In genomic region chr19:58376675-58377102, GRCm38 (mm10) we compare ENCODE assay signal across 18 mouse cellular contexts.
A peak's percentile ranks its signal among the peaks of the same experiment; 100 is the strongest.
DNase-seq lines count a peak whose midpoint lies in the region; ATAC-seq lines count a peak whose summit lies in the region.
"Had no signal": no experiment of that assay in that cellular context is flagged by ENCODE, and none has a peak within 500 bp of the region (broad histone marks: within the 10 kb centered on the region; RNA-seq: fewer than 3 reads in every experiment).

No protein-coding gene starts in this region.

- no peaks in the 10 kb centered on the region for H3K27me3 ChIP-seq in intestine, embryonic 16.5 days (replicated peaks; ENCODE audit: control insufficient read depth, insufficient read depth, low read length)
- no peaks in the 10 kb centered on the region for H3K27me3 ChIP-seq in intestine, embryonic 15.5 days (replicated peaks)
- no peaks in the 10 kb centered on the region for H3K27me3 ChIP-seq in lung, embryonic 16.5 days (ENCODE audit: control insufficient read depth, insufficient read depth, low read depth, low read length)
- H3K27me3 ChIP-seq in splenic B cell, adult 2 months (ENCODE audit: control insufficient read depth, insufficient read depth, low read length, poor library complexity, severe bottlenecking) = peaks cover 2% of the 10 kb centered on the region; the same call in 1 of the 2 replicates
- H3K27me3 ChIP-seq: hindbrain, embryonic 15.5 days; limb, embryonic 13.5 days; neural tube, embryonic 15.5 days had no signal

- H3K4me1 ChIP-seq in intestine, embryonic 16.5 days (ENCODE audit: control insufficient read depth, insufficient read depth, low read length) = no peaks in the 10 kb centered on the region; the same call in 1 of the 2 replicates
- H3K4me1 ChIP-seq in intestine, embryonic 15.5 days (replicated peaks) = 0 out of 2 replicates have a peak, but pooled peaks cover 10% of the 10 kb centered on the region
- H3K4me1 ChIP-seq in lung, embryonic 16.5 days (replicated peaks; ENCODE audit: control insufficient read depth, insufficient read depth, low read length) = 0 out of 2 replicates have a peak, but pooled peaks cover 5% of the 10 kb centered on the region
- H3K4me1 ChIP-seq: hindbrain, embryonic 15.5 days had no signal

- no peak overlapping the region for H3K4me3 ChIP-seq in intestine, embryonic 16.5 days (ENCODE audit: low read length)
- no peak overlapping the region for H3K4me3 ChIP-seq in intestine, embryonic 15.5 days (replicated peaks)
- H3K4me3 ChIP-seq in lung, embryonic 16.5 days (ENCODE audit: low read length) = no peak overlapping the region
- H3K4me3 ChIP-seq: hindbrain, embryonic 15.5 days; limb, embryonic 13.5 days; midbrain, embryonic 10.5 days; neural tube, embryonic 15.5 days had no signal

- H3K9me3 ChIP-seq in intestine, embryonic 16.5 days (ENCODE audit: control insufficient read depth, low read length) = no peaks in the 10 kb centered on the region
- H3K9me3 ChIP-seq in intestine, embryonic 15.5 days = no peaks in the 10 kb centered on the region
- no peaks in the 10 kb centered on the region for H3K9me3 ChIP-seq in lung, embryonic 16.5 days (ENCODE audit: control insufficient read depth, low read length)
- H3K9me3 ChIP-seq: hindbrain, embryonic 15.5 days; limb, embryonic 13.5 days; midbrain, embryonic 10.5 days; neural tube, embryonic 15.5 days had no signal

- no peaks in the 10 kb centered on the region for H3K36me3 ChIP-seq in intestine, embryonic 16.5 days (ENCODE audit: control insufficient read depth, insufficient read depth, low read length)
- no peaks in the 10 kb centered on the region for H3K36me3 ChIP-seq in intestine, embryonic 15.5 days
- H3K36me3 ChIP-seq in lung, embryonic 16.5 days (ENCODE audit: control insufficient read depth, insufficient read depth, low read length) = no peaks in the 10 kb centered on the region
- no peaks in the 10 kb centered on the region for H3K36me3 ChIP-seq in splenic B cell, adult 2 months (ENCODE audit: control insufficient read depth, insufficient read depth, low read length, poor library complexity, severe bottlenecking)
- H3K36me3 ChIP-seq: hindbrain, embryonic 15.5 days; limb, embryonic 13.5 days; midbrain, embryonic 10.5 days; neural tube, embryonic 15.5 days had no signal

- no peak for DNase-seq in lung, adult 18-20 months
- DNase-seq in splenic B cell, adult 2 months (ENCODE audit: low read depth, low spot score) = peak; percentile 24
- DNase-seq in thymus, postnatal 4 days = peak; percentile 39
- DNase-seq in spleen, postnatal 14 days (ENCODE audit: low spot score in 2 of 2) = no peak
- no peak for DNase-seq in ovary, postnatal 10 days (ENCODE audit: low spot score)
- DNase-seq: cerebellum, postnatal 14 days; gastrocnemius, postnatal 25 days; kidney, adult 8-10 months; lung, adult 2 months; lung, postnatal 4 days had no signal

- H3K4me2 ChIP-seq in intestine, embryonic 16.5 days (ENCODE audit: low read depth, low read length) = no peak overlapping the region
- no peak overlapping the region for H3K4me2 ChIP-seq in intestine, embryonic 15.5 days (replicated peaks)
- H3K4me2 ChIP-seq in lung, embryonic 16.5 days (ENCODE audit: low read depth, low read length) = no peak overlapping the region
- H3K4me2 ChIP-seq: heart, embryonic 11.5 days; hindbrain, embryonic 15.5 days; limb, embryonic 13.5 days; neural tube, embryonic 15.5 days had no signal

- no peak overlapping the region for H3K9ac ChIP-seq in intestine, embryonic 16.5 days (ENCODE audit: low read depth, low read length)
- H3K9ac ChIP-seq in intestine, embryonic 15.5 days = no peak overlapping the region
- no peak overlapping the region for H3K9ac ChIP-seq in lung, embryonic 16.5 days (ENCODE audit: low read length)
- H3K9ac ChIP-seq: hindbrain, embryonic 15.5 days; limb, embryonic 13.5 days; neural tube, embryonic 15.5 days had no signal

- ATAC-seq in intestine, embryonic 16.5 days = peak; percentile 58; the same call in 1 of the 2 replicates
- no peak for ATAC-seq in intestine, embryonic 15.5 days
- ATAC-seq in lung, embryonic 16.5 days (ENCODE audit: low read depth) = 0 out of 2 replicates have a peak, but pooled peaks have one; percentile 38

- WGBS in intestine, embryonic 16.5 days = 51% methylated on average over 8 of the region's 8 CpGs
- 47% methylated on average over 8 of the region's 8 CpGs for WGBS in intestine, embryonic 15.5 days
- WGBS in lung, embryonic 16.5 days = 36% methylated on average over 8 of the region's 8 CpGs

- no peak overlapping the region for H3K27ac ChIP-seq in intestine, embryonic 16.5 days (ENCODE audit: low read length)
- no peak overlapping the region for H3K27ac ChIP-seq in intestine, embryonic 15.5 days
- no peak overlapping the region for H3K27ac ChIP-seq in lung, embryonic 16.5 days (ENCODE audit: low read length)
- H3K27ac ChIP-seq: hindbrain, embryonic 15.5 days; limb, embryonic 13.5 days; midbrain, embryonic 10.5 days; neural tube, embryonic 15.5 days had no signal

Comparison
In these comparisons a context has a peak if more than half of its experiments do, and no peak if none do; other contexts are left out.
1. DNase-seq: peak in splenic B cell, adult 2 months (single experiment) and thymus, postnatal 4 days (single experiment); none in lung, adult 18-20 months (0 of 2), spleen, postnatal 14 days (0 of 2) and ovary, postnatal 10 days (single experiment).